Mouse (Mus musculus): ENCODE results near the gene Tmem63c. TPM values are rescaled to one million over a fixed set of nuclear protein-coding genes. Genes with fewer than 3 reads are reported as not detected.

Tmem63c gene
- polyA plus RNA-seq, 1 experiment from 2014 or later, result 0.05 TPM

DNA sequence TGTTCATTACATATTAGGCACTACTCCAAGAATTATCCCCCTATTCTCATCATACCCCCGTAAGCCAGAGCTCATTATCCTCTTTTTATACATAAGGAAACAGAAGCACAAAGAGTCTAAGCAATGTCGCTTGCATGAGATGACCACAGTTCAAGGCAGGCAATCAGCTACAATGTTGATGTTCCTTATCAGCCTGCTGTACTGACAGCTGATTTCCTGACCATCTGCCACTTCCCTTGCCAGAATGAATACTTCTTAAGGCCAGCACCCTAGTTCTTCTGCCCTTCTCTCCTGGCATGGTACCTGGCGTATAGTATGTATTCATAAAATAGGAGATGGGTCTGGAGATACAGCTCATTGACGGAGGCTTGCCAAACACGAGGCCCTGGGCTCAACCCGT lies 111.1 kb downstream of the Tmem63c start:
- H3K9ac ChIP-seq, result no peak overlapping the region
- no peak overlapping the region for H3K4me2 ChIP-seq
- WGBS, result 73% methylated on average over 6 of the region's 6 CpGs
- ATAC-seq (replicated peaks; ENCODE audit: insufficient number of reproducible peaks, insufficient read depth, low FRiP score, low read depth), result no peak
- no peak overlapping the region for H3K4me3 ChIP-seq
- no peak overlapping the region for H3K27ac ChIP-seq
- peaks cover 5% of the 10 kb centered on the region; the same call in 1 of the 2 replicates for H3K4me1 ChIP-seq (replicated peaks)
- H3K27me3 ChIP-seq, result no peaks in the 10 kb centered on the region
- H3K9me3 ChIP-seq (replicated peaks), result no peaks in the 10 kb centered on the region
- peaks cover 15% of the 10 kb centered on the region for H3K36me3 ChIP-seq

GRCm38 (mm10) chr12:87132784-87133183 lies 111.6 kb downstream of the Tmem63c start:
- Histone ChIP-seq H3K27me3 (no peaks in the 10 kb centered on the region), H3K36me3 (peaks cover 15% of the 10 kb centered on the region), H3K4me1 (replicated peaks) (peaks cover 5% of the 10 kb centered on the region; the same call in 1 of the 2 replicates), H3K9me3 (replicated peaks) (no peaks in the 10 kb centered on the region), H3K27ac (no peak overlapping the region), H3K4me2 (no peak overlapping the region), H3K4me3 (no peak overlapping the region), H3K9ac (no peak overlapping the region)
- no peak for ATAC-seq (replicated peaks; ENCODE audit: insufficient number of reproducible peaks, insufficient read depth, low FRiP score, low read depth)
- WGBS, result 65% methylated on average over 9 of the region's 9 CpGs

GRCm38 (mm10) chr12:87137439-87138341 lies 116.5 kb downstream of the Tmem63c start:
- no peak overlapping the region for H3K9ac ChIP-seq
- no peak for ATAC-seq (replicated peaks; ENCODE audit: insufficient number of reproducible peaks, insufficient read depth, low FRiP score, low read depth)
- H3K4me2 ChIP-seq, result no peak overlapping the region
- no peaks in the 10 kb centered on the region for H3K9me3 ChIP-seq (replicated peaks)
- H3K36me3 ChIP-seq, result peaks cover 6% of the 10 kb centered on the region
- 82% methylated on average over 15 of the region's 15 CpGs for WGBS
- H3K27ac ChIP-seq, result no peak overlapping the region
- peaks cover 10% of the 10 kb centered on the region for H3K4me1 ChIP-seq (replicated peaks)
- no peak overlapping the region for H3K4me3 ChIP-seq
- no peaks in the 10 kb centered on the region for H3K27me3 ChIP-seq

- WGBS, result 93% methylated on average over 2 of the region's 2 CpGs
- Histone ChIP-seq H3K4me3 (no peak overlapping the region), H3K9ac (no peak overlapping the region), H3K36me3 (peaks cover 6% of the 10 kb centered on the region), H3K27ac (no peak overlapping the region), H3K4me2 (no peak overlapping the region), H3K27me3 (no peaks in the 10 kb centered on the region), H3K4me1 (replicated peaks) (peaks cover 10% of the 10 kb centered on the region), H3K9me3 (replicated peaks) (no peaks in the 10 kb centered on the region)
- no peak for ATAC-seq (replicated peaks; ENCODE audit: insufficient number of reproducible peaks, insufficient read depth, low FRiP score, low read depth)
Measured at GRCm38 (mm10) chr12:87138342-87138701, 117.2 kb downstream of the Tmem63c start.

DNA sequence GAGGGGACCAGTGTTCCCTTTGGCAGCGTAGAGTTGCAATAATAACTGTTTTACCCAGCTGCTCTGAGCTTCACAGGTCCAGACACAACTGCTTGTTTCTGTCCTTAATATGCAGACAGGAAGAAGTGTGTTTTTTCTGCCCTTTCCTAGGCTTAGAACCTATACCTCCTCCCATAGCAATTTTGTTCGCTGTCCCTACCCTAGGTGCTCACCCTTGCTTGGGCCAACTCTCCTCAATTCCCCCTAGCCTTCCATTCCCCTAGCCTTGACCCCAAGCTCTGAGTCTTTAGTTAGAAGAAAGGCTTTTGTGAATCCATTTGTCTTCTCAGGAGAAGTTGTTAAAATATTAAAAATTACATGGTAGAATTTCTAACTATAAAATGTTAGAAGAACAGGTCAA lies 117.6 kb downstream of the Tmem63c start:
- Histone ChIP-seq H3K27ac (no peak overlapping the region), H3K36me3 (peaks cover 6% of the 10 kb centered on the region), H3K4me3 (no peak overlapping the region), H3K4me2 (no peak overlapping the region), H3K27me3 (no peaks in the 10 kb centered on the region), H3K9me3 (replicated peaks) (no peaks in the 10 kb centered on the region), H3K9ac (no peak overlapping the region), H3K4me1 (replicated peaks) (peaks cover 10% of the 10 kb centered on the region)
- no peak for ATAC-seq (replicated peaks; ENCODE audit: insufficient number of reproducible peaks, insufficient read depth, low FRiP score, low read depth)
- 66% methylated on average over 2 of the region's 2 CpGs for WGBS

Small RNAs within 50 kb of the gene (microRNA-seq; reads per million reads assigned to microRNA genes)
- not detected for gene Gm25847

Other genes with a start within 250 kb of the Tmem63c start
- 40.1 and 41.7 TPM in 2 replicates for gene Irf2bpl, start 136.5 kb upstream of the Tmem63c start, polyA plus RNA-seq (2015; fragmentation: Nextera tagmentation; extraction: Ambion mirVana)
- gene Cipc, start 74.3 kb upstream of the Tmem63c start, polyA plus RNA-seq (2015; fragmentation: Nextera tagmentation; extraction: Ambion mirVana), result 18.7 and 23.4 TPM in 2 replicates
- 0.06 TPM in 1 of 2 replicates, not detected in the other for gene Zdhhc22, start 30.9 kb upstream of the Tmem63c start, polyA plus RNA-seq (2015; fragmentation: Nextera tagmentation; extraction: Ambion mirVana)
- gene Ngb, start 81.2 kb downstream of the Tmem63c start, polyA plus RNA-seq (2015; fragmentation: Nextera tagmentation; extraction: Ambion mirVana), result 0.31 and 0.56 TPM in 2 replicates
- 29.4 and 31.0 TPM in 2 replicates for gene Gstz1, start 125.8 kb downstream of the Tmem63c start, polyA plus RNA-seq (2015; fragmentation: Nextera tagmentation; extraction: Ambion mirVana)
- gene Pomt2, start 126.6 kb downstream of the Tmem63c start, polyA plus RNA-seq (2015; fragmentation: Nextera tagmentation; extraction: Ambion mirVana), result 10.4 and 12.8 TPM in 2 replicates
- gene Samd15, start 178.4 kb downstream of the Tmem63c start, polyA plus RNA-seq (2015; fragmentation: Nextera tagmentation; extraction: Ambion mirVana), result 0.78 and 1.6 TPM in 2 replicates
- 1.6 TPM in 2 replicates for gene Tmed8, start 179.1 kb downstream of the Tmem63c start, polyA plus RNA-seq (2015; fragmentation: Nextera tagmentation; extraction: Ambion mirVana)
- 0.47 and 0.74 TPM in 2 replicates for gene Noxred1, start 217.4 kb downstream of the Tmem63c start, polyA plus RNA-seq (2015; fragmentation: Nextera tagmentation; extraction: Ambion mirVana)
- 29.8 and 37.7 TPM in 2 replicates for gene Vipas39, start 244.9 kb downstream of the Tmem63c start, polyA plus RNA-seq (2015; fragmentation: Nextera tagmentation; extraction: Ambion mirVana)
- gene Ahsa1, start 245.1 kb downstream of the Tmem63c start, polyA plus RNA-seq (2015; fragmentation: Nextera tagmentation; extraction: Ambion mirVana), result 175 and 176 TPM in 2 replicates

All from heart, embryonic 15.5 days (tissue).